Mouse (Mus musculus) forebrain, embryonic 16.5 days (tissue): Measurements from ENCODE around the gene Eya4. TPM values are rescaled to one million over a fixed set of nuclear protein-coding genes. Genes with fewer than 3 reads are reported as not detected.

Experiments
- ATAC-seq: fragments of 200-750 bp; cut with Nextera tagmentation; 2 replicates; pipeline ENCODE4 v1.8.0; 2017; ENCODE audit warnings: mild to moderate bottlenecking, moderate library complexity
- H3K27ac ChIP-seq: fragments of 300-500 bp; sonication (generic); 2 replicates; pipeline ENCODE4 v1.5.1; 2014; ENCODE audit warnings: low read length, control low read depth
- H3K27me3 ChIP-seq: fragments of 300-500 bp; sonication (generic); replicated peaks from 2 replicates; pipeline ENCODE4 v1.6.1; 2014; ENCODE audit warnings: low read length; ENCODE audit not compliant: control insufficient read depth, insufficient read depth
- H3K36me3 ChIP-seq: fragments of 300-500 bp; sonication (generic); 2 replicates; pipeline ENCODE4 v1.6.1; 2014; ENCODE audit not compliant: control insufficient read depth, insufficient read depth
- H3K4me1 ChIP-seq: fragments of 300-500 bp; sonication (generic); replicated peaks from 2 replicates; pipeline ENCODE4 v1.6.1; 2014; ENCODE audit warnings: low read length; ENCODE audit not compliant: control insufficient read depth, insufficient read depth
- H3K4me2 ChIP-seq: fragments of 300-500 bp; sonication (generic); 2 replicates; pipeline ENCODE4 v1.6.1; 2014; ENCODE audit warnings: mild to moderate bottlenecking, low read length, control low read depth
- H3K4me3 ChIP-seq: fragments of 300-500 bp; sonication (generic); replicated peaks from 2 replicates; pipeline ENCODE4 v1.5.1; 2014; ENCODE audit warnings: mild to moderate bottlenecking, low read length, control low read depth
- H3K9ac ChIP-seq: fragments of 300-500 bp; sonication (generic); replicated peaks from 2 replicates; pipeline ENCODE4 v1.6.1; 2014; ENCODE audit warnings: low read depth, low read length, control low read depth
- H3K9me3 ChIP-seq: fragments of 300-500 bp; sonication (generic); 2 replicates; pipeline ENCODE4 v1.6.1; 2016; ENCODE audit warnings: low read length; ENCODE audit not compliant: control insufficient read depth
- WGBS: fragments of 180-500 bp; shearing (Covaris S2); extraction: QIAGEN DNeasy Blood & Tissue Kit; methylation state at CpG from one replicate; pipeline ENCODE4 v1.1.7; 2014; 5-methylcytosine and 5-hydroxymethylcytosine counted together
- polyA plus RNA-seq: library from polyadenylated mRNA; unstranded; fragments of >200 nt; fragmentation: Nextera tagmentation; extraction: Ambion mirVana; gene quantifications from 2 replicates; pipeline ENCODE4 v1.2.1, GENCODE M21; 2015

Gene Eya4
- polyA plus RNA-seq, 1 experiment from 2014 or later: 0.68 TPM

- no peak overlapping the region for H3K4me3 ChIP-seq
- H3K27me3 ChIP-seq: no peaks in the 10 kb centered on the region
- H3K9me3 ChIP-seq: no peaks in the 10 kb centered on the region
- H3K27ac ChIP-seq: no peak overlapping the region
- H3K4me1 ChIP-seq: peaks cover 3% of the 10 kb centered on the region; the same call in 1 of the 2 replicates
- no peak overlapping the region for H3K4me2 ChIP-seq
- H3K36me3 ChIP-seq: no peaks in the 10 kb centered on the region
- 77% methylated on average over 1 of the region's 1 CpGs for WGBS
- H3K9ac ChIP-seq: no peak overlapping the region
- ATAC-seq: no peak
These were observed 222.6 kb downstream of the Eya4 start for GRCm38 (mm10) chr10:23127947-23128346.

GRCm38 (mm10) chr10:23127151-23127550 is 223.4 kb downstream of the Eya4 start:
- no peak overlapping the region for H3K4me2 ChIP-seq
- peak; percentile 96 for ATAC-seq
- H3K36me3 ChIP-seq: no peaks in the 10 kb centered on the region
- no peak overlapping the region for H3K9ac ChIP-seq
- no peak overlapping the region for H3K27ac ChIP-seq
- peaks cover 3% of the 10 kb centered on the region; the same call in 1 of the 2 replicates for H3K4me1 ChIP-seq
- no peaks in the 10 kb centered on the region for H3K27me3 ChIP-seq
- WGBS: 39% methylated on average over 1 of the region's 1 CpGs
- H3K9me3 ChIP-seq: no peaks in the 10 kb centered on the region
- H3K4me3 ChIP-seq: no peak overlapping the region

DNA sequence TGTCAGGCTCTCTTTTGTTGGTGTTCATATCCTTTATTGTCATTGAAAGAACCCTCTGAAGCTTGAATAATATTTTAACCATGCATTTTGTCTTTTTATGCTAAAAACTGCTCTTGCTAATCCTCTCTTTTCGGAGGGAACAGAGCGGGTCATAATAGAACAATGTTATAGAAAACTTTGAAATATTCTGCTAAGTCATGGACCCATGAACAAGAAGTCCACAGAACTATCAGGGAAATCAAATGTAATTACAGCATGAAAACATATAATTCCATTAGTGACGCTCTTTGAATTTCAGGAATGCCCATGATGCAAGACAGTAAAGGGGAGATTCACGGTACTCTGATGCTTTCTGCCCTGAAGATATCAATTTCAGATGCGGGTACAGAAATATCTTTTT is 224.1 kb downstream of the Eya4 start:
- Histone ChIP-seq H3K9me3 (no peaks in the 10 kb centered on the region), H3K4me1 (peaks cover 3% of the 10 kb centered on the region; the same call in 1 of the 2 replicates), H3K27ac (no peak overlapping the region), H3K27me3 (no peaks in the 10 kb centered on the region), H3K36me3 (no peaks in the 10 kb centered on the region), H3K4me3 (no peak overlapping the region), H3K9ac (no peak overlapping the region), H3K4me2 (no peak overlapping the region)
- no peak for ATAC-seq
- WGBS: 17% methylated on average over 5 of the region's 5 CpGs

- Histone ChIP-seq H3K36me3 (no peaks in the 10 kb centered on the region), H3K27ac (no peak overlapping the region), H3K27me3 (no peaks in the 10 kb centered on the region), H3K4me1 (no peaks in the 10 kb centered on the region), H3K9ac (no peak overlapping the region), H3K4me2 (no peak overlapping the region), H3K4me3 (no peak overlapping the region), H3K9me3 (no peaks in the 10 kb centered on the region)
- 43% methylated on average over 2 of the region's 2 CpGs for WGBS
- no peak for ATAC-seq
These were observed 230.1 kb downstream of the Eya4 start for GRCm38 (mm10) chr10:23120437-23120836.

DNA sequence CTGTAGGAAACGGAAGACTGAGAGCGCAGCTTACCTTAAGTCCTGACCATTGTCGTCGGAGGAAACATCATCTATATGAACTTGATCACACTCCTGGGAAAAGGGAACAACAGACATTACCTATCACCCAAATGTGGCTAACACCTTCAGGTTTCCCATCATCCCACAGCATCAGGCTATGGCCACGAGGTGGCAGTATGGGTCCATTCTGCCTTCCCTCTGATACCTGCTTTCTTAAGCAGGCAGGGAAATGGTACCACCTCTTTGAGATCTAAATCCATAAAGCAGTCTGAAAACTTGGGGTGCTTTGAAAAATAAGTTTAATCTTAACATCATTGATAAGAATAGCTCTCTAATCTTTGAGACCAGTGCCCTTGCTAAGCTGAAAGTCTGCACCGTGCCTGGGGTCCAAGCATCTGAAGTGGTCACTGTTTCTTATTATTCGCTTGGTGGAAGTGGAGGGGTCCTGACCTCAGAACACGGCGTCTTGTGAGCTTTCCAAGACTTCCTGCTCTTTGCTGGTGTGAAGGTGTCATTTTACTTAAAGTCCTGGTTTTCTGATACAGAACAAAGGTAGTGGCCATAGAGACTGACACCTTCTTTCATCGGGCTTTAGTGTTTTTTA is 233.7 kb downstream of the Eya4 start:
- Histone ChIP-seq H3K4me3 (no peak overlapping the region), H3K4me1 (no peaks in the 10 kb centered on the region), H3K9ac (no peak overlapping the region), H3K9me3 (no peaks in the 10 kb centered on the region), H3K4me2 (no peak overlapping the region), H3K27ac (no peak overlapping the region), H3K27me3 (no peaks in the 10 kb centered on the region), H3K36me3 (no peaks in the 10 kb centered on the region)
- peak; percentile 90 for ATAC-seq
- 42% methylated on average over 10 of the region's 10 CpGs for WGBS

DNA sequence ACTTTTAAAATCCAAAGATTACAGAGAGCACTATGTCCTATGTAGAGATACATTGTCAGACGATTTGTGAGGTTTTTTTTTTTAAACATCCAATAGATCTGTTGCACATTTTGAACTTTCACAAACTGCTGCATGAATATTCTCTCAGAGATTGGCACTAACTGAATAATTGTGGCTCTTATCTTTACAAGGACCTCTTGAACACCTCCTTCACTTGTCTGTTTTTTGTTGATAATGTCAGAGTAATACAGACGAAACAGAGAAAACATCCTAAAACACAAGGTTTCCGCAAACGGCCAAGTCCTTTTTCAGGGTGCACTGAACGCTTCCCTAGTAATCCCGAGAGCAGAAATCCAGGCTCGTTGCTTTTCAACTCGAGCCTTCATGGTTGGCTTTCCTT is 234.5 kb downstream of the Eya4 start:
- Histone ChIP-seq H3K9ac (no peak overlapping the region), H3K27me3 (no peaks in the 10 kb centered on the region), H3K27ac (no peak overlapping the region), H3K4me1 (no peaks in the 10 kb centered on the region), H3K9me3 (no peaks in the 10 kb centered on the region), H3K4me2 (no peak overlapping the region), H3K36me3 (no peaks in the 10 kb centered on the region), H3K4me3 (no peak overlapping the region)
- no peak for ATAC-seq
- WGBS: 81% methylated on average over 8 of the region's 8 CpGs

DNA sequence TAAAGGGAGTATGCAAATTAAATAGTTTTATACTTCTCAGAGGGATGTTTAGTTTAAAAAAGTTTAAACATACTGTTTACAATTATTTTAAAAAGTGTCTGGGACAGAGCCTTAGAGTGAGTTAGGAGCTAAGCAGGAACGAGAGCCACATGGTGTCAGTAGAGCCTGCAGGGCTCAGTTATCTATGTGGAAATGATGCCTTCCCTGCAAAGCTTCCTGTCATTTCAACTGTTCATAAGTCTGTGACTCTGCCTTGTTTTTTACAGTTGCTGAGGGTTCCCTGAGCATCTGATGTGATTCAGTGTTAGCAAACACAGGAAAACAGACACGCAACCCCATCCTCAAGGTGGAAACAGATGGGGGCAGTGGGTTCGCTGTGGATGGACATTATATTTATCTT is 235.3 kb downstream of the Eya4 start:
- no peak overlapping the region for H3K27ac ChIP-seq
- H3K9me3 ChIP-seq: no peaks in the 10 kb centered on the region
- no peak for ATAC-seq
- no peak overlapping the region for H3K9ac ChIP-seq
- no peaks in the 10 kb centered on the region for H3K27me3 ChIP-seq
- 91% methylated on average over 3 of the region's 3 CpGs for WGBS
- H3K36me3 ChIP-seq: no peaks in the 10 kb centered on the region
- H3K4me3 ChIP-seq: no peak overlapping the region
- no peak overlapping the region for H3K4me2 ChIP-seq
- H3K4me1 ChIP-seq: no peaks in the 10 kb centered on the region

GRCm38 (mm10) chr10:23108122-23108521 is 242.5 kb downstream of the Eya4 start:
- H3K36me3 ChIP-seq: no peaks in the 10 kb centered on the region
- WGBS: 94% methylated on average over 4 of the region's 4 CpGs
- H3K4me3 ChIP-seq: no peak overlapping the region
- no peak overlapping the region for H3K9ac ChIP-seq
- no peak for ATAC-seq
- no peak overlapping the region for H3K27ac ChIP-seq
- no peaks in the 10 kb centered on the region for H3K4me1 ChIP-seq
- H3K9me3 ChIP-seq: no peaks in the 10 kb centered on the region
- no peaks in the 10 kb centered on the region for H3K27me3 ChIP-seq
- no peak overlapping the region for H3K4me2 ChIP-seq

GRCm38 (mm10) chr10:23092517-23092916 is 258.1 kb downstream of the Eya4 start:
- no peaks in the 10 kb centered on the region for H3K36me3 ChIP-seq
- ATAC-seq: no peak
- no peak overlapping the region for H3K4me3 ChIP-seq
- H3K27me3 ChIP-seq: no peaks in the 10 kb centered on the region
- no peak overlapping the region for H3K4me2 ChIP-seq
- H3K9ac ChIP-seq: no peak overlapping the region
- H3K4me1 ChIP-seq: no peaks in the 10 kb centered on the region
- no peaks in the 10 kb centered on the region for H3K9me3 ChIP-seq
- H3K27ac ChIP-seq: no peak overlapping the region
- whole genome bisulfite sequencing: 82% methylated on average over 7 of the region's 7 CpGs

- ATAC-seq: no peak
- Histone ChIP-seq H3K9ac (no peak overlapping the region), H3K4me2 (no peak overlapping the region), H3K27ac (no peak overlapping the region), H3K4me3 (no peak overlapping the region), H3K4me1 (no peaks in the 10 kb centered on the region), H3K36me3 (no peaks in the 10 kb centered on the region), H3K9me3 (no peaks in the 10 kb centered on the region), H3K27me3 (no peaks in the 10 kb centered on the region)
- WGBS: 40% methylated on average over 3 of the region's 3 CpGs
These were observed 259.0 kb downstream of the Eya4 start for GRCm38 (mm10) chr10:23091552-23091951.
